Mouse (Mus musculus): ENCODE measurements at regions not wholly inside any gene's neighbourhood (a gene's known extent, or its start where the extent isn't known, plus 50 kb on each side); places are given as distances from the start of the nearest gene placed in this dataset.
"Not testable (repeated sequence)": the region's sequence is repeated elsewhere in the genome, so short reads cannot be mapped to it uniquely, and the experiment has no call there.

DNA sequence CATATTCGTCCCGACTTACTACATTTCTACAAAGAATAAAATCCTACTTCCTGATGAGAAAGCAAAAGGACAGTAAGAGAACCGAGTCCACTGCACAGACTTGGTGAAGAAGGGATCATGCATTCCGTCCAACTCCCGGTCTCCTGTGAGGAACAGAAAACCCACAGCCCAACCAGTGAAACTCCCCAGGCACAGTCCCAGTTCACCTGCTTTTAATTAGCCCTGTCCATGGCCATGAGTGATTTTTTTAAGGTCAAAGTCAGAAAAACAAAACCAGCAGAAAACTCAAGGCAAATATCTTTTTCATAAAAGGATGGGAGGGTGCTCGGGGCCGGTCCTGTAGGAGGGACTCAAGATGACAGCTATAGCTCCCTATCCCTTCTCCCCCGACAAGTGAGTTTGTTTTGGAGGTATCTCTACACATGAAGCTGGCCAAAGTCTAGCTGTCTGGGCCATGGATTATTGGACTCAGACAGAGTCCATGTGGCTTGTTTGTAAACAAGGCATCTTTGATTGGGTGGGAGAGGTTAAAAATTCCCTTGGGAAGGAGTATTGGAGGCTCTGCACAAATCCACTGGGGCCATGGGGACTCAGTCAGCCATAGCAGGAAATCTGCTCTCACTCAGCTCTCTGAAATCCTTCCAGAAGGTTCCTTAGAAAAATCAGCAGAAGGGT is 168.8 kb upstream of the Arid1b start:
- DNase-seq = no peak

DNA sequence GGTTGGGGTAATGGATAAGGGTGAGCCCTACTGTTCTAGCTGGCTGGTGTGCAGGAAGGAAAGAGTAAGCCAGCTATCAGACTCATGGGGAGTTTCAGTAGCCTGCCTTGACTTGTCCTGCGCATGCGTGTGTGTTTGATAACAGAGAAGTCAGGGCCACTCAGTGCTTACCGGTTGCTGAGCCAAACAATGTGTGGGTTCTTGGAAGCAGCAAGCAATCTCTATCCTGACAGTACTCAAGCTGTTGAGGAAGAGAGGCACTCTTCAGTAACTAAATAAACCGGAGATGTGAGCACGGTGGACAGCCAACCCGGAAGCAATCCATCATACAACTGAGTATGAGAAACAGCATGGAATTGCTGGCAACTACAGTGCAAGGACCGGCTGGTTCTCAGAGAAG is 160.1 kb upstream of the Arid1b start:
- peak; percentile 81 for DNase-seq

DNA sequence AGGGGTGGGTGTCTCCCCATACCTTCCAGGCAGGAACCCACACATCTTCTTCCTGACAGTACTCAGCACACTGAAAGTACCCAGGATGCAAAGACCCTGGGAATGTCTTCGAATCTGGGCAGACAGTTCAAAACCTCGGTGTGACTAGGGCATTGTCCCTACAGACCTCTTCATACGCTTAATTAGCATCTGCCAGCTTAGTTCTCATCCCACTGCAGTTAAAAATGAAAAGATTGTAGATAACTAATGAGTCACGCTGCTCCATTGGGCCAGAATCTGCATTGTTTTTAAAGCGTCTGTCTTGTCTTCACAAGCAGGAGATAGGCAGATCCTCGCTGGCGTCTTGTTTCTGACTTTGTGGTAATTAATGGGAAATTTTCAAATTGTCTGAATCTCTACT is 159.6 kb upstream of the Arid1b start:
- DNase-seq = no peak

DNA sequence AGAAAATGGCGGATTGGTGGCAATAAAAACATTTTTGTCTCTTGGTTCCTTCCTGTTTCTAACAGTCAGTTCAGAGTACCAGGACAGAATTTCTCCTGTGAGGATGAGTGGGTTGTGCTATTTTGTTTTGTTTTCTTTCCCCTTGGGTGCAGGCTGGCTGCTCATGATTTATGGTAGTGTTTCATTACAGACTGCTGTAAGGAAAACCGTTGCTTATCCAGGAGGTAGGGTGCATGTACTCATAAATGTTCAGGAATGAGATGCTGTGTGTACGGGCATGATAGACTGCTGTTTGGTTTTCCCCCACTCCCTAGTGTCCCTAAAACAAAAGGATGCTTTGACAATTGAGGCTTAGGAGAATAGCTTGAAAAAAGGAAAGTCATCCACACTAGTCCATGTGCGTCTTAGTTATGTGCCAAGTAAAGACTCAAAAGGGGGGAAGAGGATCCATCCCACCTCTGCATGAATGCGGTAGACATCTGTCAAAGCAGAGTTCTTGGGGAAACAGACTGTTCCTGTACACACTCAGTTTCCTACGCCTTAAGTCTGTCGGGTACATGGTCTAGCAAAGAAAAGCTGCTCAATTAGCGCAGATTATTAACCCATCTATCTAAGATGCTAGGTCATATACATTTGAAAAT is 158.9 kb upstream of the Arid1b start:
- no peak for DNase-seq

DNA sequence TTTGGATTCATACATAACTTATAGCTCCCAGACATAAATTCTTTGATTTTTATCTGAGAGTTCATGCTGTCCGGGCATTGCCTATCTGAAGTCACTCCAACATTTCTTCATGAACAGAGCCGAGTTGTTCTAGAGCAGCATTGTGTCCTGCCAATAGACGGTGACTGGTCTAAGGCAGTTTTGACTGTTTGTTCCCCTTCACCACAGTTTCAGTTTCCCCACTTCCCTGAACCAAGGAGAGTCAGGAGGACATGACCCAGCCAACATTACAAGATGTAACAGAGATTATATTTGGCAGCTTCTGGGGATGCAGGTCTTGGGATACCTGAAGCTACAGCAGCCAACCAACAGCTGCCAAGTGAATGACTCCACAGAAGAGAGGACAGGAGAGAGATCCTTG is 154.0 kb upstream of the Arid1b start:
- DNase-seq = no peak

DNA sequence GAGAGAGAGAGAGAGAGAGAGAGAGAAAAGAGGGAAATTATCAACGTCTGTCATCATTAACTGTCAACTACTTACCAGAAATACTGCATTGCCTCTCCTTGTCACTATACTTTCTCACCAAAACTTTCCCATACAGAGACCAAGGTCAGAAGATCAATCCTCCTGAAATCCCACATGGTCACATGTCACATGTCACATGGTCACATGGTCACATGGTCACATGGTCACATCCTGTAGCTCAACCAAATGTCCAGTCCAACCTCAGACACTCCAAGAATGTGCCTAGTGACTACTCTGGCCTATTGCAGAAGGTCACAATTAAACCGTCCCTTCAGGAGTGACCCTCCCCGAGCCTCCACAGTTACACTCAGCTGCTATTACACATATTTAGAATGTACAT is 135.8 kb upstream of the Arid1b start:
- DNase-seq = no peak

DNA sequence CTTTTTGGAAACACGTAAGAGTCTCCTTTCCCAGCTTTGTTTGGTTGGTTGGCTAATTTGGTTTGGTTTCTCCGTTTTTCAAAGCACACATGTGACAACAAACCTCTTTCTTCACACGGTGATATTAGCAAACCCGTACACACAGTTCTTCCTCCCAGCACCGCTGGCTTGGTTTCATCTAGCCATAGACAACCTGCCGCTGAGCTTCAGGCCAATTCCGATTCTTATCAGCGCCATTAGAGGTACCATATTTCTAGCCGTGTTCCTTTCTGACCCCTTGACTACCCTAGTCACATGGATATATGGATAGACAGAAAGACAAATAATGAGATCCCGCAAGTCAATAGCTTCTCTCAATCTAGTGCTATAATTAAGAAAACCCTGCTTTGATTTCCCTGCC is 129.2 kb upstream of the Arid1b start:
- no peak for DNase-seq

DNA sequence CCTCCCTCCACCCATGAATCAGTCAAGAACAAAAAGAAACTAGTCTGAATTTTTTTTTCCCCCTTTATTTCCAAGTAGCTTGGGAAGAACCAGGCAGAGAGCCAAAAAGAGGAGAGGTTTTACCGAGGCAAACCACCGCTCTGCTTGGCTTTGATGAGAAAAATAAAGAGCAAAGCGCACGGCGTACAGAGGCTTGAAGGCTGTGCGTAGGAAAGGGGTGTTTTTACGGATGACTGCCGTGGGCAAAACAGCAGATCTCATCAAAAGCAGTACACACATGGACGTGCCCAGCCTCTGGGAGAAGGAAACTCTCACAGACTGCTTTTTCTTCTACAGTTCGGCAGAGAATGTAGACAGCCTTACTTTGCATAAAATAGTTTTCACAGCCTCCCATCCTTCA is 128.5 kb upstream of the Arid1b start:
- peak; percentile 16 for DNase-seq

DNA sequence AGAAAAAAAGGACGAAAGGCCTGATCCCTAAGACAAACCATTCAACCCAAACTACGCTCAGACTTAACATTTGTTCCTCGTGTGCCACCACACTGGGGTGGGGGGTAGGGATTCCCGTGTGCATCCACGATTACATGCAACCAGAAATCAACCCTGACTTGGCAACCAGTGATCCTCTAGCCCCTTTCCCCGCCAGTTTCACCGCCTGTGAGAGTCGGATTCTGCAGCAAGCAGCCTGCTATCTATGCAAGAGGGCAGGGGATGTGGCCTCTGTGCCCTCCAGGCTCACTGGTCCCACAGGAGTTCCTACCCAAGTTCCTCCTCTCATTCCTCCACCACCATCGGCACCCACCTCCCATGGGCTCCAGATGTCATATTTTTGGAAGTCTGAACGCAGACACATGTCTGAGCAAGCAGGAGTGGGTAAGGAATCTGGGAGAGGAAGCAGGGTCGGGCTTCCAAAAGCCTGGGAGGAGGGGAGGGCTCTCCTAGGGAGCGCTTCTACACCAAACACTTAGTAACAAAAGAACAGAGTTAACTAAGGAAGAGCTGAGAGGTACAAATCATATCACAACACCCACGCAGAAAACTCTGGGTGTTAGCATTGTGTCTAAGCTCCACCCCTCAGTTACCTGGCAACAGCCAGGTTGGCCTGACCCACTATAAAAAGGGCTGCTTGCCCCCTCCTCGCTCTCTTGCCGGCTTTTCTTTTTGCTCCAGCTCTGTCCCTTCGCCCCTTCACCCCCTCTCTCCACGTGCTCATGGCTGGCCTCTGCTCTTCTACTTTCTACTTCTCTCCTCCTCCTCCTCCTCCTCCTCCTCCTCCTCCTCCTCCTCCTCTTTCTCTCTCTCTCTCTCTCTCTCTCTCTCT is 127.9 kb upstream of the Arid1b start:
- DNase-seq = no peak

DNA sequence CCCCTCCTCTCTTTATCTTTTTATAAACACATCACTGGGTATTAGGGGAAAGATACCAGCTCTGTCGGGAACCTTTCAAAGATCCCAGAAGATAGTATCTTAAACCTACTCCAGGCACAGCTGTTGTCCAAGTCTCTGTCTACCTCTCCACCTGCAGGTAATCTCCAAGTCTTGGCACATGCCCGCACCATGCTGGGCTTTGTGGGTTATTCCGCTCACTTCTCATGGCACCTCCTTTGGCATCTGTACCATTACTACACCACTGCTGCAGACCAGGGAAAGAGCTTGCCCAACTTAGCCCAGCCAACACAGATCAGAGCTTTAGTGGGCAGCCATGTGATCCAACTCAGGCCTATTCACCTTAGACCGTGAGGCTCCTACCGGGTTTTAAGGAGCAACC is 127.0 kb upstream of the Arid1b start:
- DNase-seq = no peak

DNA sequence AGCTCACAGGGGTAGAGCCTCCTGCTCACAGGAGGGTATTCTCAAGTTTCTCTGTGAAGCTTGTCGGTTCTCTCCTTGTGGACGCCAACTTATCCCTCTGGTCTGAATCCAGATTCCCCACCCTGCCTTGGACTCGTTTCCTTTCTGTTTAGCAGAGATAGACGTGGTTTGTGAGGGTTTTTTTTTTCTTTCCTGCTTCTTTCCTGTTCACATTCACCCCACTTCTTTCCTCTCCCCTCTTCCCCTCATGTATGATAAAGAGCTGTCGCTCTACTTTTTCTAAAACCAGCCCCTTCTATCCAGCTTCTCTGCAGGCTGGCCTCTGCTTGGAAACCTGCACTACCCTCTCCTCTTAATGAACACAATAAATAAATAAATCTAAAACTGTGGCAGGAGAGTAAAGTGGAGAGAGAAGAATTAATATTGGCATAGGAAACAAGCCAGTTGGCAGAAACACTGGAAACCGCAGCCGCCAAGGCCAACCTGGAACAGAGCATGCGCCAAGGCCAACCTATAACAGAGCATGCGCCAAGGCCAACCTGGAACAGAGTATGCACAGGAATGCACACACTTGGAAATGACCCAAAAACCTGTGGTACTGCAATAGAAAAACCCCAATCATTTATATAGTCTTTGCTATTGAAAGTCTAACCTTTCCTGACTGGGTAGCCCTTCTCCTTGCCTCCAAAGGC is 126.2 kb upstream of the Arid1b start:
- DNase-seq = peak; percentile 66

DNA sequence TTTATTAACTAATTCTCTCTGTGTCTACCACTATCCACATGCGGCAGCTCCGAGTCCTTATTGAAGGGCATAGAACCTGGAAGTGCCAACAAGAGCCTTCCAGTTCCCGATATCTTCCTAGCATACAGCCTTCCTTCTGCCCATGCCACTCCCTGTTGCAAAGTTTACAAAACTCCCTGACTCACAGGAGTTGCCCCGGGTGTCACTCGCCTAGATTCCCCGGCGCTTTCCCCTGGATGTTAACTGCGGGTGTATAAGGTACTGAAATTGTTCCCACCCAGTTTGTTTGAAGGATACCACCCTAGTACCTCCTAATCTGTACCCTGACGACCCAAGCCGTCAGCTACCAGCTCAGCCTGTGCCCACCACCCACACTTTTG is 125.7 kb upstream of the Arid1b start:
- no peak for DNase-seq

DNA sequence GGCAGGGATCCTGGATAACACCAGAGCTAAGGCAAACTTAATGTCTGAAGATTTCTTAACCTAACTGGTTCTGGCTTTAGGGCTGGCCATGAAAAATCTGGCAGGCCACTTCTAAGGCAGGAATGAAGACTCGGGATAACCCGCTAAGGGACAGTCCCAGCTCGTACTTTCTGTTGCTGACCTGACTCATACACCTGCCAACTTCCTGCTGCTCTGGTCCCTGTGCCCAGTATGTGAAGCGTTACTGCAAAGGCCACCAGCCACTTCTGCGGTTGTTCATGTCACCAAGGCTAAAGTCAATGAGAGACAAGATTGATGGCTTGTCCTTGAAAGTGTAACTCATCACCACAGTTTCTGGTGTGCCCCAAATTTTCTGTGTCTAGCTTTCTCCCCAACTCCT is 125.3 kb upstream of the Arid1b start:
- DNase-seq = no peak

DNA sequence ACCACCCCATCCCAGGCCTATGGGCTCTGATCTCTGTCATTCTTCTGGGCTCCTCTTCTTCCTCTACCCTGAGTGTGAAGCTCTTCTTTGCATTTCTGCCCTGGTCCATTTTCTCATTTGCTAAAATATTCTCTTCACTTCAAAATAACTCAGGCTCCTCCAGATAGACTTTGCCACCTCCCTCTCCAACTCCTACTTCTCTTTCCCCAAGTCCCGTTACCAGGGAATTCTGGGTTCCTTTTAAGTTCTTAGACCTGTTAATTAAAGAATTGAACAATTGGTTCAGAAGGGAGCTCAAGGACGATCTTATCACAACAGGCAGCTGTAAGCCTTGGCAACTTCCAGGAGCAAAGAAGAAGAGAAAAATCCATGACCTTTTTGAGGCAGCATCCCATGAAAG is 122.9 kb upstream of the Arid1b start:
- DNase-seq = no peak

DNA sequence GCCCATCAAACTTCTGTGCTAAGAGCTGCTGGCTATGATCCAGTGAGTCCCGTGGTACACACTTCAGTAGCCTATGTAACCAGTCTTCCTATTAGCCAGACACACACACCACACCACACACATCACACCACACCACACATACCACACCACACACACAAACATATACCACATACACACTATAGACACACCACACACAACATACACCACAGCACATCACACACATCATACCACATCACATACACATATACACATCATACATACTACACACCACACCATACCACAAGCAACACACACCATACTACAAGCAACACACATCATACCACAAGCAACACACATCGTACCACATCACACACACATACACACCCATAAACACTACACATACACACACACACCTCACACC is 119.7 kb upstream of the Arid1b start:
- no peak for DNase-seq

DNA sequence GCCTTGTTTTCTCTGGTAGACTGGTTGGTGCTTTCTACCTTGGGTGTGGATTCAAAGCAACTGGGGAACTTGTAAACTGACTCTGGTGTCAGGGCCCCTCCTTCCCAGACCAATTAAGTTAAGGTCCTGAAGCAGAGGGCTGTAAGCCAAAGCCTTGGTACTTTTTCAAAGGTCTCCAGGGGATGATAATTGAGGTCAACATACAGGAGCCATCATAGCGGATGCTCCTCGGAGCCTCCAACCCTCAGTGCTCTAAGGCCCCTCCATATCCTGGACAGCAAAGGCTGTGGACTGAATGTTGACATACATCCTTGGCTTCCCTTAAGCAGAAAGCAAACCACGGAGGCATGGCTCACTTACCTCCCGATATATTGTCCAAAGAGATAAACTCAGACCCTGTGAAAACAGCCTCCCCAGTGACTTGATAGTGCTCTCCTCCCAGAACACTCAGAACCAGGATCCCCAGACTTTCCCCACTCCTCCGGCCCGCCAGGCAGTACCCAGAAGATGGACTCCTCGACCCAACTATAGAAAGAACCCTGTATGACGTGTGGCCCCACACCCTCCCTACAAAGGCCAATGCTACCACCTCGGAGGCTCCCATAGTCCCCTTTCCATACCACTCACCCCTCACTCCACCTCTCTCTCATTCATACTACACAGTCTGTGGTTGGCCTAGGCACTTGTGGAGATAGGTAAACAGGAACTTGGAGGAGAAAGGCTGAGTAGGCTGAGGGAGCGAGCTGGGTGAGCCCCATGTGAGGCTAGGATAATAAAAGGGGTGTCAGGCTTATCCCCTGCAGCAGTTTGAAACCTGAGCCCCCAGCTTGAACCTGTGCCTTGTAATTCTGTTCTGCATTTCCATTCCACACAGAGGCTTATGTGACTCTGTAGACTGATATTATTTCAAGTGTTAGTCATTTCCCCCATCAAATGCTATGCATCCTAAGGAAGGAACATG is 118.8 kb upstream of the Arid1b start:
- no peak for DNase-seq

DNA sequence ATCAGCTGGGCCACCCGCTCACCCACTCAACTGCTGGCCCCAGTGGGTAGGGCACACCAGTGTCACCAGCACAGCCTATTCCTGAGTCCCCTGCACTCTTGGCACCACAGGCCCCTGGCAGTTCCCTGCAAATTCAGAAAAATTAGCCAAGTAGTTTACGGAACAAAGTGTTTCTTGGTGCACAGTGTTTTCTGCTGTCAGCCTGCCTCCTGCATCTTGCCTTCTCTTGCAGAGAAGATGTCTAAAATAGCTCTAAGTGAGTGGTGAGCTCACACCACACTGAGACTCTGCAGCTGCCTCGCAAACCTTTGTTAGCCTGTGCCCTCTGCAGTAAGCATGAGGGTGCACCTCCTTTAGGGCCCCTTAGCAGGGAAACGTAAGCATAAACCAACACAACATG is 117.7 kb upstream of the Arid1b start:
- DNase-seq = no peak

DNA sequence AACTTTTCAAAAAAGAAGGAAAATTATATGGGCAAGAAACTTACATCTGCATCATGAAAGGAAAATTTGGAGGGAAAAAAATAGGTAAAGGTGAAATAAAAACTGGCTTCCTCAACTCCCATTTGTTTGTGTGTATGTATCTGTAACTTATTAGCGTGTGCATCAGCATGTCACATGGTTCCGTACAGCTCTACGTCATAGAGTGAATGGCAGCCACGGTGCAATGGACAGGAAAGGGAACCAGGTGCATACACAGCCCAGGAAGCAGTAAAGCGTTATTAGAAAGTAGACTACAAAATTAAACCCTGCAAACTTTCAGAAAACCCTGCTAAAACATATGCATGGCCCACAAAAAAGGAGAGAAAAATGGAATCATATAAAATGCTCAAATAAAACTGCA is 112.7 kb upstream of the Arid1b start:
- no peak for DNase-seq

DNA sequence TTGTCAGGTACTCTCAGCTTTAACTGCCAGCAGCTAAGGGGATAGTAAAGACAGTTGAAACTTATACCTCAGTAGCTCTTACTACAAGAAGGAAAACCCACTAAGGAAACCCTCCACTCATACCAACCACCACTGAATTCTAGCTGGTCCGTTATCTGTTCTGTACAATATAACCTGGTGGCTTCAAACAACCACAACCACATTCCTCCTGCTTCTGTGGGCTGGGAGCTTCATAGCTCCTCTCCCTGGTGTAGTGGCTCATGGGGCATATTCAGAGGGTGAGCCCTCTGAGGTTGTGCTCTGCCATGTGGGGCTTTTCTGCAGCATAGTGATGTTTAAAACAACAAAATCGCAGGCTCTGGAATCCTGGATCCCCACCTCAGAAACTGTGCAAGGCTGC is 110.0 kb upstream of the Arid1b start:
- DNase-seq = no peak

DNA sequence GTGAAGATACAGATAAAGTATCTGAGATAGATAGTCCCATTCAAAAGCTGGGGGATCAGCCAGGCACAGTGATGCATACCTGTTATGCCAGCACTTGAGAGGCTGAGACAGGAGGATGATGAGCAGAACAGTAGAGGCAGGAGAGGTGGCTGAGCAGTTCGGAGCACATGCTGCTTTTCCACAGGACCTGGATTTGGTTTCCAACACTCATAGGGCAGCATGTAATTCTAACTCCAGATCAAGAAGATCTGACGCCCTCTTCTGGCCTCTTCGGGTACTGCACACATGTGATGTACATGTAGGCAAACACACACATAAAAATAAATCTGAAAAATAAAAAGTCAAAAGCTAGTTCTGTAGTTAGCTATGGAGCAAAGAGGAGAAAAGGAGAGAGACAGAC is 109.4 kb upstream of the Arid1b start:
- DNase-seq = no peak

DNA sequence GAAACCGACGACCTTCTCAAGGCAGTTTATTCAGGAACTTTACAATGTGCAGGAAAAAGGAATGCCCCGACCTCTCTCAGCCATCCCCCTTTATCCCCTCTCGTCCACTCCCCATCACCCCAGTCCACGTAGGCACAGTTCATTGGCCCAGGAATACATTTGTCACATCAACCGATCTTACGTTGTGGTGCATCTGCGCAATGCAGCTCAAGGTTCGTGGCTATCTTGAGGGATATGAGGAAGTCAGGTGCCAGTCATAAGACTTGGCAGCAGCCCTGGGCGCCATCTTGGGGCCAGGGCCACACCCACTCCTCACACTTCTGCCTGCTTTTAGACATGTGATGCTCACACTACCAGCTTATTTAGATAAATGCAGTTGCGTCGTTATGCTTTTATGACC is 106.8 kb upstream of the Arid1b start:
- not testable (repeated sequence) for DNase-seq

DNA sequence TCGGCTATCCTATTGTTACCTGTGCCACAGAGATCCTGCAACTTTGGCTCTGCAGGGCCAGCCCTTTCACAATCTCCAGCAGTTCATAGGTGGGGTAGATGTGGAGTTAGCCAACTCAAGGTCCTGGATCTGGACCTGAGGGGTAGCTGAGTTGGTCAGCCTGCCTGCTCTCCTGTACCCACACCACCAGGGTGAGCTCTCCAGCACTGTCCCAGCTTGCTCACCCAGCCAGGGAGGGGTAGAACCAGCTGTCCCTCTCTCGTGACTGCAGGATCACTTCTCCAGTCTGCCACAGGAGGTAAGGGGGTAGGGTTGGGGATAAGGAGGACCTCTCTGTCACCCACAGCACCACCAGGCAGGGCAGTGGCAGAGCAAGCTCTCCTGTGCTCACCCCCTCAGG is 104.6 kb upstream of the Arid1b start:
- DNase-seq = no peak
